Mouse (Mus musculus) cortical plate, adult 2 months (tissue): ENCODE results near the gene Kcng4. TPM values are rescaled to one million over a fixed set of nuclear protein-coding genes. Genes with fewer than 3 reads are reported as not detected.

ENCODE experiments used
- H3K27ac ChIP-seq: fragments of 200-500 bp; 2 replicates; pipeline ENCODE4 v1.5.1; 2012; ENCODE audit warnings: low read length, control low read depth, inconsistent platforms; ENCODE audit not compliant: insufficient read depth
- H3K4me1 ChIP-seq: fragments of 200-500 bp; 2 replicates; pipeline ENCODE4 v1.6.1; 2011; ENCODE audit warnings: low read length; ENCODE audit not compliant: control insufficient read depth, insufficient read depth
- H3K4me3 ChIP-seq: fragments of 200-500 bp; 2 replicates; pipeline ENCODE4 v1.5.1; 2011; ENCODE audit warnings: mild to moderate bottlenecking, low read length, control low read depth; ENCODE audit not compliant: insufficient read depth
- CTCF ChIP-seq: fragments of 200-500 bp; IDR thresholded peaks from 2 replicates; pipeline ENCODE4 v1.5.1; 2011; ENCODE audit warnings: mild to moderate bottlenecking, control low read depth, low read length; ENCODE audit not compliant: insufficient read depth; ENCODE audit errors: extremely low read depth
- POLR2A ChIP-seq: fragments of 200-500 bp; IDR thresholded peaks from 2 replicates; pipeline ENCODE4 v1.6.1; 2011; ENCODE audit warnings: mild to moderate bottlenecking, low read length, control low read depth; ENCODE audit not compliant: insufficient read depth; ENCODE audit errors: extremely low read depth
- polyA plus RNA-seq: library from polyadenylated mRNA; depleted of rRNA; stranded (reverse); fragments of >200 nt; gene quantifications from 2 replicates; pipeline ENCODE4 v1.2.3, GENCODE M21; 2012

The Kcng4 gene
- polyA plus RNA-seq, 1 experiment = 5.3 TPM

GRCm38 (mm10) chr8:119666219-119666951 is 30.9 kb upstream of the Kcng4 start, which contains the start of gene Wfdc1:
Gene Wfdc1, plus strand, starts transcription at chr8:119666365.
- Histone ChIP-seq H3K4me1 (no peaks in the 10 kb centered on the region), H3K27ac (peak within 1 kb of the TSS; percentile 82), H3K4me3 (peak within 1 kb of the TSS; percentile 36)
- TF ChIP-seq POLR2A (no peak), CTCF (no peak)

- Histone ChIP-seq H3K4me3 (no peak overlapping the region), H3K27ac (no peak overlapping the region), H3K4me1 (no peaks in the 10 kb centered on the region)
- TF ChIP-seq CTCF = no peak
- no peak for TF ChIP-seq POLR2A
These were observed 29.8 kb upstream of the Kcng4 start for GRCm38 (mm10) chr8:119665270-119665669.

GRCm38 (mm10) chr8:119663440-119663839 is 28.0 kb upstream of the Kcng4 start:
- Histone ChIP-seq H3K4me3 (no peak overlapping the region), H3K4me1 (no peaks in the 10 kb centered on the region), H3K27ac (0 out of 2 replicates have a peak overlapping the region, but pooled peaks have one; percentile 10)
- TF ChIP-seq CTCF = no peak
- TF ChIP-seq POLR2A = no peak

GRCm38 (mm10) chr8:119661892-119662291 is 26.4 kb upstream of the Kcng4 start:
- TF ChIP-seq POLR2A = no peak
- TF ChIP-seq CTCF = no peak
- no peak overlapping the region for H3K27ac ChIP-seq
- no peaks in the 10 kb centered on the region for H3K4me1 ChIP-seq
- no peak overlapping the region for H3K4me3 ChIP-seq

GRCm38 (mm10) chr8:119661081-119661480 is 25.6 kb upstream of the Kcng4 start:
- Histone ChIP-seq H3K27ac (peak overlapping the region; percentile 72), H3K4me1 (no peaks in the 10 kb centered on the region), H3K4me3 (no peak overlapping the region)
- TF ChIP-seq CTCF (no peak), POLR2A (no peak)

GRCm38 (mm10) chr8:119656709-119657464 is 21.4 kb upstream of the Kcng4 start:
- no peak for TF ChIP-seq POLR2A
- peak; percentile 32; the same call in 1 of the 2 replicates for TF ChIP-seq CTCF
- Histone ChIP-seq H3K4me3 (no peak overlapping the region), H3K4me1 (no peaks in the 10 kb centered on the region), H3K27ac (no peak overlapping the region)

GRCm38 (mm10) chr8:119651324-119651723 is 15.8 kb upstream of the Kcng4 start:
- no peaks in the 10 kb centered on the region for H3K4me1 ChIP-seq
- H3K27ac ChIP-seq = no peak overlapping the region
- no peak overlapping the region for H3K4me3 ChIP-seq
- TF ChIP-seq CTCF (no peak), POLR2A (no peak)

- H3K4me3 ChIP-seq = no peak overlapping the region
- no peak overlapping the region for H3K27ac ChIP-seq
- TF ChIP-seq POLR2A = no peak
- no peak for TF ChIP-seq CTCF
- H3K4me1 ChIP-seq = no peaks in the 10 kb centered on the region
These were observed 11.4 kb upstream of the Kcng4 start for GRCm38 (mm10) chr8:119646846-119647245.

GRCm38 (mm10) chr8:119646197-119646596 is 10.7 kb upstream of the Kcng4 start:
- TF ChIP-seq CTCF (no peak), POLR2A (no peak)
- no peaks in the 10 kb centered on the region for H3K4me1 ChIP-seq
- no peak overlapping the region for H3K27ac ChIP-seq
- no peak overlapping the region for H3K4me3 ChIP-seq
